Mouse (Mus musculus) embryo, embryonic 9.5 days (tissue): ENCODE data around the gene Lyg2.

Experiments
- DNase-seq: peaks from one replicate; pipeline ENCODE4 v3.0.0-alpha.2; 2017; ENCODE audit errors: extremely low spot score

The Lyg2 gene

GRCm38 (mm10) chr1:37916393-37916792 lies at the start of gene Lyg2:
Lyg2 (minus strand) TSS chr1:37916493.
- no peak for DNase-seq

GRCm38 (mm10) chr1:37965571-37965970 lies 49.3 kb upstream of the Lyg2 start:
- DNase-seq = no peak

- no peak for DNase-seq
Measured at GRCm38 (mm10) chr1:37959486-37959885, 43.2 kb upstream of the Lyg2 start.

- DNase-seq = no peak
Measured at GRCm38 (mm10) chr1:37958516-37958915, 42.2 kb upstream of the Lyg2 start.

- DNase-seq = no peak
Measured at GRCm38 (mm10) chr1:37957659-37958058, 41.4 kb upstream of the Lyg2 start, which contains the start of gene Lyg1. Lyg1 (minus strand) TSS chr1:37957759.

GRCm38 (mm10) chr1:37956690-37957431 lies 40.6 kb upstream of the Lyg2 start:
- DNase-seq = no peak

- no peak for DNase-seq
Measured at GRCm38 (mm10) chr1:37955251-37955650, 39.0 kb upstream of the Lyg2 start.

- DNase-seq = no peak
Measured at GRCm38 (mm10) chr1:37954786-37955185, 38.5 kb upstream of the Lyg2 start.

- DNase-seq = no peak
Measured at GRCm38 (mm10) chr1:37948906-37949305, 32.6 kb upstream of the Lyg2 start.

GRCm38 (mm10) chr1:37931806-37932205 lies 15.5 kb upstream of the Lyg2 start:
- peak; percentile 3 for DNase-seq

- no peak for DNase-seq
Measured at GRCm38 (mm10) chr1:37925971-37926370, 9.7 kb upstream of the Lyg2 start.

GRCm38 (mm10) chr1:37922536-37922935 lies 6.2 kb upstream of the Lyg2 start:
- DNase-seq = no peak

GRCm38 (mm10) chr1:37918096-37918495 lies 1.8 kb upstream of the Lyg2 start:
- DNase-seq = no peak

GRCm38 (mm10) chr1:37917666-37918065 lies 1.4 kb upstream of the Lyg2 start:
- DNase-seq = no peak

- no peak for DNase-seq
Measured at GRCm38 (mm10) chr1:37912751-37913150, 3.5 kb downstream of the Lyg2 start.

- peak; percentile 20 for DNase-seq
Measured at GRCm38 (mm10) chr1:37903178-37903577, 13.1 kb downstream of the Lyg2 start.

GRCm38 (mm10) chr1:37900288-37900687 lies 16.0 kb downstream of the Lyg2 start:
- DNase-seq = no peak

- no peak for DNase-seq
Measured at GRCm38 (mm10) chr1:37899816-37900215, 16.5 kb downstream of the Lyg2 start.

GRCm38 (mm10) chr1:37894606-37895005 lies 21.7 kb downstream of the Lyg2 start:
- no peak for DNase-seq

GRCm38 (mm10) chr1:37891400-37891799 lies 24.9 kb downstream of the Lyg2 start:
- no peak for DNase-seq

GRCm38 (mm10) chr1:37890025-37890652 lies 26.2 kb downstream of the Lyg2 start, which contains the start of the genes Mitd1 and Mrpl30:
Mitd1 (minus strand) TSS chr1:37890411.
Mrpl30 (plus strand) TSS chr1:37890477.
- peak; percentile 88 for DNase-seq

- no peak for DNase-seq
Measured at GRCm38 (mm10) chr1:37889206-37889605, 27.1 kb downstream of the Lyg2 start.

- DNase-seq = no peak
Measured at GRCm38 (mm10) chr1:37884451-37884850, 31.8 kb downstream of the Lyg2 start.
